Mouse (Mus musculus): Measurements from ENCODE around the gene Dlk2. TPM values are rescaled to one million over a fixed set of nuclear protein-coding genes. Genes with fewer than 3 reads are reported as not detected.

The Dlk2 gene
- polyA plus RNA-seq, 1 experiment from 2014 or later = 13.0 TPM

DNA sequence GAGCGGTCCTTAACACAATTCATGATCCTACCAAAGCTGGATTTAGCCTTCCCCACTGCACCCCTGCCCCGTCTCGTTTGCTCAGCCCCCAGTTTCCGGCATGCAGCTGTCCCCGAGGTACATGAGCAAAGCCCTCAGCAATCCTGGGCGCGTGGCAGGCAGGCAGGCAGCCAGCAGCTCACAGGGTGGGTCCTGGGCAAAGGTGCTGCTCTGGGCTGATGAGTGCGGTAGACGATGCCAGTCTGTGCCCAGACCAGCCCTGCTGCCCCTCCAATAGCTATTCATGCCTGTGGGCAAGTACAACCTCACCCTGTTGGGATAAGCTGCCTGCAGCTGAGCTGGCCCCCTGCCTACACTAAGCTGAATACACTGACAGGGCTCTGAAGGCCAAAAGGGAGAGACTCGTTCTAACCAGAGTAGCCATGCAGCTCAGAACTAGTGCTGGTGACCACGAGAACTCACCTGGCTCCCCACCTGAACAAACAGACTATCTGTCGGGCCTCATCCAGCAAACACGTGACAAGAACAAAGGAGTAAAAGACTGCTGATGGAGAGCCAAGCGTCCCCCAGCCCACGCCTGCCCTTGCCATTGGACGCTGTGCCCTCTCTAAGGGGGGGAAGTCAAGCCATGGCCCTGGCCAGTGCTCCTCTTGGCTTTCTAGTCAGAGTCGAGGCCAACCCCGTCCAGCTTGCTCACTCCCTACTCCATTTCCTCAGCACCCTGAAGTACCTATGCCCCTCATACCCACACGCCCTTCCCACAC lies 27.3 kb upstream of the Dlk2 start:
- H3K4me2 ChIP-seq (ENCODE audit: low read length) = no peak overlapping the region
- no peak overlapping the region for H3K4me3 ChIP-seq (replicated peaks; ENCODE audit: low read length)
- 0 out of 2 replicates have a peak, but pooled peaks cover 2% of the 10 kb centered on the region for H3K4me1 ChIP-seq (replicated peaks; ENCODE audit: control insufficient read depth, insufficient read depth, low read length)
- H3K9ac ChIP-seq (replicated peaks; ENCODE audit: low read depth, low read length) = no peak overlapping the region
- no peak overlapping the region for H3K27ac ChIP-seq (ENCODE audit: low read length)
- no peaks in the 10 kb centered on the region for H3K9me3 ChIP-seq (ENCODE audit: control insufficient read depth, low read length)
- no peaks in the 10 kb centered on the region for H3K36me3 ChIP-seq (ENCODE audit: control insufficient read depth, insufficient read depth)
- 86% methylated on average over 19 of the region's 19 CpGs for WGBS
- H3K27me3 ChIP-seq (replicated peaks; ENCODE audit: control insufficient read depth, insufficient read depth, low read length) = no peaks in the 10 kb centered on the region
- ATAC-seq = no peak

DNA sequence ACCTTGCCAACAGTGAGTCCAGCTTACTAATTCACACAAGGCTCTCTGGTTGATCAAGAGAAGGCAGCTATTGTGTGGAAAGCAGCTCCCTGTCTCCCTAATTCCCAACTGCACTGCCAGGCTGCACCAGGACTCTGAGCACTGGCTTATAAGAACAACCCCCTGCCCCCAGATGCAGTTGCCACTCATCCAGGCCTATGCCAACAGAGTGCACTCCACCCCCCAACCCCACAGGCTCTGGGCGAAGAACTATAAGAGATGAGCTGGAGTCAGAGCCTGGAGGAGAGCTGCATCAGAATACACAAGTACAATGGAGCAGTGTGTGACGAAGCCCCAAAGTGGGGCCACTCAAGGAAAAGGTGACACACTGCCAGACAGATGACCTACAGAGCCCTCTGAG lies 25.2 kb upstream of the Dlk2 start:
- Histone ChIP-seq H3K27me3 (replicated peaks; ENCODE audit: control insufficient read depth, insufficient read depth, low read length) (no peaks in the 10 kb centered on the region), H3K36me3 (ENCODE audit: control insufficient read depth, insufficient read depth) (no peaks in the 10 kb centered on the region; the same call in 1 of the 2 replicates), H3K4me2 (ENCODE audit: low read length) (no peak overlapping the region), H3K9me3 (ENCODE audit: control insufficient read depth, low read length) (no peaks in the 10 kb centered on the region), H3K4me3 (replicated peaks; ENCODE audit: low read length) (no peak overlapping the region), H3K4me1 (replicated peaks; ENCODE audit: control insufficient read depth, insufficient read depth, low read length) (no peaks in the 10 kb centered on the region), H3K9ac (replicated peaks; ENCODE audit: low read depth, low read length) (0 out of 2 replicates have a peak overlapping the region, but pooled peaks have one; percentile 6), H3K27ac (ENCODE audit: low read length) (no peak overlapping the region)
- whole genome bisulfite sequencing = 83% methylated on average over 2 of the region's 2 CpGs
- no peak for ATAC-seq

- Histone ChIP-seq H3K36me3 (ENCODE audit: control insufficient read depth, insufficient read depth) (no peaks in the 10 kb centered on the region; the same call in 1 of the 2 replicates), H3K4me3 (replicated peaks; ENCODE audit: low read length) (no peak overlapping the region), H3K27me3 (replicated peaks; ENCODE audit: control insufficient read depth, insufficient read depth, low read length) (no peaks in the 10 kb centered on the region), H3K4me2 (ENCODE audit: low read length) (no peak overlapping the region), H3K4me1 (replicated peaks; ENCODE audit: control insufficient read depth, insufficient read depth, low read length) (no peaks in the 10 kb centered on the region), H3K9me3 (ENCODE audit: control insufficient read depth, low read length) (no peaks in the 10 kb centered on the region), H3K9ac (replicated peaks; ENCODE audit: low read depth, low read length) (no peak overlapping the region), H3K27ac (ENCODE audit: low read length) (no peak overlapping the region)
- ATAC-seq = no peak
- 91% methylated on average over 5 of the region's 5 CpGs for WGBS
These were observed 24.5 kb upstream of the Dlk2 start for GRCm38 (mm10) chr17:46272675-46273074.

GRCm38 (mm10) chr17:46273803-46274236 lies 23.4 kb upstream of the Dlk2 start:
- H3K4me3 ChIP-seq (replicated peaks; ENCODE audit: low read length) = no peak overlapping the region
- no peaks in the 10 kb centered on the region for H3K4me1 ChIP-seq (replicated peaks; ENCODE audit: control insufficient read depth, insufficient read depth, low read length)
- H3K27me3 ChIP-seq (replicated peaks; ENCODE audit: control insufficient read depth, insufficient read depth, low read length) = no peaks in the 10 kb centered on the region
- WGBS = 75% methylated on average over 1 of the region's 1 CpGs
- H3K27ac ChIP-seq (ENCODE audit: low read length) = no peak overlapping the region
- H3K9me3 ChIP-seq (ENCODE audit: control insufficient read depth, low read length) = no peaks in the 10 kb centered on the region
- H3K4me2 ChIP-seq (ENCODE audit: low read length) = no peak overlapping the region
- H3K36me3 ChIP-seq (ENCODE audit: control insufficient read depth, insufficient read depth) = no peaks in the 10 kb centered on the region; the same call in 1 of the 2 replicates
- H3K9ac ChIP-seq (replicated peaks; ENCODE audit: low read depth, low read length) = no peak overlapping the region
- no peak for ATAC-seq

GRCm38 (mm10) chr17:46274465-46274864 lies 22.8 kb upstream of the Dlk2 start:
- 80% methylated on average over 6 of the region's 6 CpGs for WGBS
- Histone ChIP-seq H3K27ac (ENCODE audit: low read length) (no peak overlapping the region), H3K36me3 (ENCODE audit: control insufficient read depth, insufficient read depth) (no peaks in the 10 kb centered on the region; the same call in 1 of the 2 replicates), H3K9ac (replicated peaks; ENCODE audit: low read depth, low read length) (no peak overlapping the region), H3K4me2 (ENCODE audit: low read length) (no peak overlapping the region), H3K4me1 (replicated peaks; ENCODE audit: control insufficient read depth, insufficient read depth, low read length) (no peaks in the 10 kb centered on the region), H3K4me3 (replicated peaks; ENCODE audit: low read length) (no peak overlapping the region), H3K27me3 (replicated peaks; ENCODE audit: control insufficient read depth, insufficient read depth, low read length) (no peaks in the 10 kb centered on the region), H3K9me3 (ENCODE audit: control insufficient read depth, low read length) (no peaks in the 10 kb centered on the region)
- ATAC-seq = no peak

DNA sequence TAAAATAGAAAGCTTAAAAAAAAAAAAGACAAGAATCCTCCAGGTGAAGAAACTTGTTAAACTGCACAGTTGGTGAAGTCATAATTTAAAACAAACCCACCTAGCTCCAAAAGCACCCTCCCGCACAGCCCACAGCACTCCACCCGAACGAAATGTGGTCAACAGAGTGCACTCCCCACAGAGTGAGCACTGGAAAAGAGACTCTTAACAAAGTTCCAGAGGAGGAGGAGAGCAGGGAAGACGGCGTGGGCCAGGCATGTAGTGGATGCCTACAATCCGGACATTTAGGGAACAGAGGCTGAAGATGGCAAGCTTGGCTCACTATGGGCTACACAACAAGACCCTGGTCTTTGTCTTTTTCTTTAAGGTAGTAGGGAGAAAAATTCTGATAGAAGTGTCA lies 22.2 kb upstream of the Dlk2 start:
- ATAC-seq = no peak
- Histone ChIP-seq H3K27ac (ENCODE audit: low read length) (no peak overlapping the region), H3K9ac (replicated peaks; ENCODE audit: low read depth, low read length) (no peak overlapping the region), H3K4me1 (replicated peaks; ENCODE audit: control insufficient read depth, insufficient read depth, low read length) (no peaks in the 10 kb centered on the region), H3K9me3 (ENCODE audit: control insufficient read depth, low read length) (no peaks in the 10 kb centered on the region), H3K4me2 (ENCODE audit: low read length) (no peak overlapping the region), H3K4me3 (replicated peaks; ENCODE audit: low read length) (no peak overlapping the region), H3K27me3 (replicated peaks; ENCODE audit: control insufficient read depth, insufficient read depth, low read length) (no peaks in the 10 kb centered on the region), H3K36me3 (ENCODE audit: control insufficient read depth, insufficient read depth) (no peaks in the 10 kb centered on the region; the same call in 1 of the 2 replicates)
- 91% methylated on average over 6 of the region's 6 CpGs for WGBS

GRCm38 (mm10) chr17:46275506-46275905 lies 21.7 kb upstream of the Dlk2 start:
- WGBS = 90% methylated on average over 10 of the region's 10 CpGs
- Histone ChIP-seq H3K4me2 (ENCODE audit: low read length) (no peak overlapping the region), H3K27ac (ENCODE audit: low read length) (no peak overlapping the region), H3K27me3 (replicated peaks; ENCODE audit: control insufficient read depth, insufficient read depth, low read length) (no peaks in the 10 kb centered on the region), H3K4me1 (replicated peaks; ENCODE audit: control insufficient read depth, insufficient read depth, low read length) (no peaks in the 10 kb centered on the region), H3K9me3 (ENCODE audit: control insufficient read depth, low read length) (no peaks in the 10 kb centered on the region), H3K36me3 (ENCODE audit: control insufficient read depth, insufficient read depth) (no peaks in the 10 kb centered on the region; the same call in 1 of the 2 replicates), H3K9ac (replicated peaks; ENCODE audit: low read depth, low read length) (no peak overlapping the region), H3K4me3 (replicated peaks; ENCODE audit: low read length) (no peak overlapping the region)
- no peak for ATAC-seq

- Histone ChIP-seq H3K27me3 (replicated peaks; ENCODE audit: control insufficient read depth, insufficient read depth, low read length) (no peaks in the 10 kb centered on the region), H3K27ac (ENCODE audit: low read length) (no peak overlapping the region), H3K4me2 (ENCODE audit: low read length) (no peak overlapping the region), H3K9me3 (ENCODE audit: control insufficient read depth, low read length) (no peaks in the 10 kb centered on the region), H3K9ac (replicated peaks; ENCODE audit: low read depth, low read length) (no peak overlapping the region), H3K4me3 (replicated peaks; ENCODE audit: low read length) (no peak overlapping the region), H3K4me1 (replicated peaks; ENCODE audit: control insufficient read depth, insufficient read depth, low read length) (peaks cover 11% of the 10 kb centered on the region), H3K36me3 (ENCODE audit: control insufficient read depth, insufficient read depth) (no peaks in the 10 kb centered on the region; the same call in 1 of the 2 replicates)
- WGBS = 79% methylated on average over 4 of the region's 4 CpGs
- no peak for ATAC-seq
These were observed 19.6 kb upstream of the Dlk2 start for GRCm38 (mm10) chr17:46277586-46277985.

GRCm38 (mm10) chr17:46278011-46278765 lies 19.0 kb upstream of the Dlk2 start:
- no peaks in the 10 kb centered on the region for H3K9me3 ChIP-seq (ENCODE audit: control insufficient read depth, low read length)
- WGBS = 91% methylated on average over 12 of the region's 12 CpGs
- H3K27me3 ChIP-seq (replicated peaks; ENCODE audit: control insufficient read depth, insufficient read depth, low read length) = no peaks in the 10 kb centered on the region
- H3K4me2 ChIP-seq (ENCODE audit: low read length) = no peak overlapping the region
- H3K4me1 ChIP-seq (replicated peaks; ENCODE audit: control insufficient read depth, insufficient read depth, low read length) = peaks cover 12% of the 10 kb centered on the region
- no peak overlapping the region for H3K9ac ChIP-seq (replicated peaks; ENCODE audit: low read depth, low read length)
- H3K4me3 ChIP-seq (replicated peaks; ENCODE audit: low read length) = no peak overlapping the region
- ATAC-seq = no peak
- H3K27ac ChIP-seq (ENCODE audit: low read length) = no peak overlapping the region
- H3K36me3 ChIP-seq (ENCODE audit: control insufficient read depth, insufficient read depth) = no peaks in the 10 kb centered on the region; the same call in 1 of the 2 replicates

Measured in forebrain, embryonic 16.5 days (tissue).